Mouse (Mus musculus) liver, embryonic 16.5 days (tissue): ENCODE measurements at regions not wholly inside any gene's neighbourhood (a gene's known extent, or its start where the extent isn't known, plus 50 kb on each side); places are given as distances from the start of the nearest gene placed in this dataset.
"Not testable (repeated sequence)": the region's sequence is repeated elsewhere in the genome, so short reads cannot be mapped to it uniquely, and the experiment has no call there.

ENCODE experiments used
- ATAC-seq: fragments of 200-750 bp; cut with Nextera tagmentation; 2 replicates; pipeline ENCODE4 v1.8.0; 2017; ENCODE audit warnings: low read depth, mild to moderate bottlenecking, moderate number of reproducible peaks, moderate library complexity
- H3K27ac ChIP-seq: fragments of 300-500 bp; sonication (generic); 2 replicates; pipeline ENCODE4 v1.5.1; 2014; ENCODE audit warnings: mild to moderate bottlenecking, low read length
- H3K27me3 ChIP-seq: fragments of 300-500 bp; sonication (generic); 2 replicates; pipeline ENCODE4 v1.6.1; 2014; ENCODE audit warnings: low read depth, low read length, mixed read lengths; ENCODE audit not compliant: control insufficient read depth, insufficient read depth
- H3K36me3 ChIP-seq: fragments of 300-500 bp; sonication (generic); 2 replicates; pipeline ENCODE4 v1.6.1; 2014; ENCODE audit warnings: mild to moderate bottlenecking; ENCODE audit not compliant: control insufficient read depth, insufficient read depth
- H3K4me1 ChIP-seq: fragments of 300-500 bp; sonication (generic); 2 replicates; pipeline ENCODE4 v1.6.1; 2014; ENCODE audit warnings: low read depth, low read length, mixed read lengths; ENCODE audit not compliant: control insufficient read depth
- H3K4me2 ChIP-seq: fragments of 300-500 bp; sonication (generic); 2 replicates; pipeline ENCODE4 v1.6.1; 2014; ENCODE audit warnings: low read depth, low read length, mixed read lengths
- H3K4me3 ChIP-seq: fragments of 300-500 bp; sonication (generic); 2 replicates; pipeline ENCODE4 v1.5.1; 2014; ENCODE audit warnings: low read depth, mild to moderate bottlenecking, low read length
- H3K9ac ChIP-seq: fragments of 300-500 bp; sonication (generic); 2 replicates; pipeline ENCODE4 v1.6.1; 2014; ENCODE audit warnings: low read depth, low read length
- H3K9me3 ChIP-seq: fragments of 300-500 bp; sonication (generic); replicated peaks from 2 replicates; pipeline ENCODE4 v1.6.1; 2016; ENCODE audit warnings: low read length; ENCODE audit not compliant: control insufficient read depth
- WGBS: fragments of 180-500 bp; shearing (Covaris S2); extraction: QIAGEN DNeasy Blood & Tissue Kit; methylation state at CpG from one replicate; pipeline ENCODE4 v1.1.7; 2014; ENCODE audit not compliant: insufficient replicate concordance; 5-methylcytosine and 5-hydroxymethylcytosine counted together

DNA sequence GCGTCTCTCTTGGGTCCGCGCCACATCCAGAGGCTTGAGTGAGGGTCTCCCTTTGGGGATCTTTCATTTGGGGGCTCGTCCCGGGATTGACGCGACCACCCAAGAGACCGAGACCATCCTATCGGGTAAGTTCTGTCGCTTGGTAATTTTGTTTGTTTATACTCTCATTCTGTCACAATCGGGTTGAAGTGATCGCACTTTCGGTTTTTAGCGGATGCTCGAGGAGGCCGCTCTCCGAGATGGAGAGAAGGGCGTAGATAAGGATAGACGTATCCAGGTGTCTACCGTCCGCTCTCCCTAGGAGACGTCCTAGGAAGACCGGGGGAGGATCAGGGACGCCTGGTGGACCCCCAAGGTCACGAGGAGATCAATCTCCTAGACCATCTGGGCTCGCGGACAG, 199.3 kb upstream of the Mrpl21 start:
- ATAC-seq, H3K27me3 ChIP-seq, H3K9me3 ChIP-seq, H3K4me1 ChIP-seq, H3K27ac ChIP-seq, H3K9ac ChIP-seq, H3K36me3 ChIP-seq, H3K4me2 ChIP-seq: not testable (repeated sequence)
- WGBS = 53% methylated on average over 27 of the region's 27 CpGs
- H3K4me3 ChIP-seq = peak overlapping the region; percentile 11; the same call in 1 of the 2 replicates

DNA sequence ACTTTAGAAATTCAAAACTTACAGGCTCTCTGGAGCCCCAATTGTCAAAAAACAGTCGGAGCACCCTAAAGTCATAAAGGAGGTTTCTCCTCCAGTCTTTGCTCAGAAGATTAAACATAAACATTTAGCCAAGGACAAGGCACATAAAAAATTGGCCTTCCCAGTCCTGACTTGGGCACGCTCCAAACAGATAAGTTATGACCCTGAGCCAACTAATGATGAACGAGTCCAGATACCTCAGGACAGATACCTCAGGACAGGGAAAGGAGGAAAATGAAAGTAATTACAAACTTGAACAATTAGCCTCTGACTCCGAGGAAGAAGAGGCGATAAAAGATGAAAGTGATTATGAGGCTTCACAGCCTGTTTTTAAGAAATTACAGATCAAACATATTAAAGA, 190.9 kb upstream of the Mrpl21 start:
- not testable (repeated sequence) for ATAC-seq, H3K27me3 ChIP-seq, H3K27ac ChIP-seq, H3K4me3 ChIP-seq, H3K9me3 ChIP-seq, H3K36me3 ChIP-seq, H3K9ac ChIP-seq, H3K4me1 ChIP-seq, H3K4me2 ChIP-seq
- WGBS = 68% methylated on average over 5 of the region's 5 CpGs
